Mouse (Mus musculus) lung, adult 2 months (tissue): ENCODE results near the gene Gm4353. TPM values are rescaled to one million over a fixed set of nuclear protein-coding genes. Genes with fewer than 3 reads are reported as not detected.

Experiments used
- DNase-seq: peaks from one replicate; pipeline ENCODE4 v3.0.0; 2022
- H3K4me1 ChIP-seq: fragments of 200-500 bp; 2 replicates; pipeline ENCODE4 v1.6.1; 2011; ENCODE audit warnings: low read length; ENCODE audit not compliant: control insufficient read depth, insufficient read depth
- H3K4me3 ChIP-seq: fragments of 200-500 bp; replicated peaks from 2 replicates; pipeline ENCODE3; 2011; ENCODE audit warnings: low read depth, mild to moderate bottlenecking, control low read depth, low read length; ENCODE audit errors: extremely low read depth
- CTCF ChIP-seq: fragments of 200-500 bp; IDR thresholded peaks from 2 replicates; pipeline ENCODE4 v1.5.1; 2011; ENCODE audit warnings: mild to moderate bottlenecking, low read length, control low read depth; ENCODE audit not compliant: insufficient read depth
- POLR2A ChIP-seq: fragments of 200-500 bp; IDR thresholded peaks from 2 replicates; pipeline ENCODE4 v1.6.1; 2011; ENCODE audit warnings: low read depth, mild to moderate bottlenecking, control low read depth, low read length, borderline replicate concordance; ENCODE audit errors: extremely low read depth
- WGBS: fragments of 180-500 bp; shearing (Covaris S2); methylation state at CpG from one replicate; pipeline ENCODE4 v1.1.7; 2018; 5-methylcytosine and 5-hydroxymethylcytosine counted together
- polyA plus RNA-seq: library from polyadenylated mRNA; depleted of rRNA; stranded (reverse); fragments of >200 nt; gene quantifications from 2 replicates; pipeline ENCODE4 v1.2.3, GENCODE M21; 2012

Gene Gm4353
- polyA plus RNA-seq, 1 experiment, result 0.33 TPM

- DNase-seq, result no peak
- 73% methylated on average over 11 of the region's 11 CpGs for WGBS
- Histone ChIP-seq H3K4me3 (no peak overlapping the region), H3K4me1 (no peaks in the 10 kb centered on the region)
- TF ChIP-seq CTCF (no peak), POLR2A (no peak)
These were observed 36.8 kb upstream of the Gm4353 start for GRCm38 (mm10) chr7:116121202-116121601.

GRCm38 (mm10) chr7:116120737-116121136 lies 36.3 kb upstream of the Gm4353 start:
- WGBS, result 84% methylated on average over 4 of the region's 4 CpGs
- TF ChIP-seq POLR2A, result no peak
- no peak for TF ChIP-seq CTCF
- H3K4me1 ChIP-seq, result no peaks in the 10 kb centered on the region
- H3K4me3 ChIP-seq, result no peak overlapping the region
- DNase-seq, result no peak

GRCm38 (mm10) chr7:116119306-116119857 lies 34.9 kb upstream of the Gm4353 start:
- DNase-seq, result no peak
- H3K4me1 ChIP-seq, result no peaks in the 10 kb centered on the region
- H3K4me3 ChIP-seq, result no peak overlapping the region
- 74% methylated on average over 1 of the region's 1 CpGs for WGBS
- TF ChIP-seq POLR2A, result no peak
- no peak for TF ChIP-seq CTCF

- no peak for DNase-seq
- 52% methylated on average over 2 of the region's 2 CpGs for WGBS
- Histone ChIP-seq H3K4me3 (no peak overlapping the region), H3K4me1 (no peaks in the 10 kb centered on the region)
- no peak for TF ChIP-seq POLR2A
- no peak for TF ChIP-seq CTCF
These were observed 31.6 kb upstream of the Gm4353 start for GRCm38 (mm10) chr7:116115991-116116390.

GRCm38 (mm10) chr7:116115216-116115930 lies 30.9 kb upstream of the Gm4353 start:
- DNase-seq, result no peak
- H3K4me3 ChIP-seq, result no peak overlapping the region
- no peaks in the 10 kb centered on the region for H3K4me1 ChIP-seq
- no peak for TF ChIP-seq POLR2A
- no peak for TF ChIP-seq CTCF
- 76% methylated on average over 12 of the region's 12 CpGs for WGBS

- no peak for TF ChIP-seq POLR2A
- no peak for TF ChIP-seq CTCF
- no peak for DNase-seq
- Histone ChIP-seq H3K4me3 (no peak overlapping the region), H3K4me1 (no peaks in the 10 kb centered on the region)
- WGBS, result 76% methylated on average over 6 of the region's 6 CpGs
These were observed 27.1 kb upstream of the Gm4353 start for GRCm38 (mm10) chr7:116111546-116111945.

GRCm38 (mm10) chr7:116110661-116111060 lies 26.2 kb upstream of the Gm4353 start:
- WGBS, result 65% methylated on average over 3 of the region's 3 CpGs
- TF ChIP-seq POLR2A (no peak), CTCF (no peak)
- no peak for DNase-seq
- Histone ChIP-seq H3K4me1 (no peaks in the 10 kb centered on the region), H3K4me3 (no peak overlapping the region)

GRCm38 (mm10) chr7:116103091-116103490 lies 18.7 kb upstream of the Gm4353 start:
- TF ChIP-seq POLR2A (no peak), CTCF (no peak)
- no peaks in the 10 kb centered on the region for H3K4me1 ChIP-seq
- DNase-seq, result no peak
- 94% methylated on average over 9 of the region's 9 CpGs for WGBS
- H3K4me3 ChIP-seq, result no peak overlapping the region

GRCm38 (mm10) chr7:116099952-116100528 lies 15.6 kb upstream of the Gm4353 start:
- Histone ChIP-seq H3K4me1 (no peaks in the 10 kb centered on the region), H3K4me3 (no peak overlapping the region)
- no peak for DNase-seq
- TF ChIP-seq CTCF, result no peak
- no peak for TF ChIP-seq POLR2A
- 81% methylated on average over 7 of the region's 7 CpGs for WGBS

- no peak for DNase-seq
- H3K4me3 ChIP-seq, result peak overlapping the region; percentile 65
- WGBS, result under 1% methylated on average over 19 of the region's 19 CpGs
- H3K4me1 ChIP-seq, result peaks cover 4% of the 10 kb centered on the region; the same call in 1 of the 2 replicates
- TF ChIP-seq CTCF, result no peak
- no peak for TF ChIP-seq POLR2A
These were observed 9.0 kb upstream of the Gm4353 start for GRCm38 (mm10) chr7:116093466-116093850.
